Mouse (Mus musculus): ENCODE data around the gene Flrt2. TPM values are rescaled to one million over a fixed set of nuclear protein-coding genes. Genes with fewer than 3 reads are reported as not detected.

Gene Flrt2
- total RNA-seq, 2 experiments from 2014 or later, result 11.3 to 14.5 TPM

DNA sequence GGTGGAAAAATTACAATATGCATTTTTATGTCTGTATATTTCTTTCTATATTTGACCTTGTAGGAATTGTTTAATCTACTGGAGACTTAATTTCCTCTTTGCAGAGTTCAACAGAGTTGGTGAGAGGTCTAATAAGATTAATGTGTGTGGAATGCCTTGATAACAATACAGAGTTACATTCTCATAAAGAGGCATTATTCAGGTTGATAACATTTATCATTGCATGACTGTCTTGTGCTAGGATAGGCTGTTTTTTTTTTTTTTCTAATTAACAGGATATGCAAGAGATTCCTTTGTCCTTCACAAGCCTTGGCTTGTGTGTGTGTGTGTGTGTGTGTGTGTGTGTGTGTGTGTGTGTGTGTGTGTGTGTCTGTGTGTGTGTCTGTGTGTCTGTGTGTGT lies 9.6 kb downstream of the Flrt2 start:
- DNase-seq, result no peak
- intact Hi-C loops (cut with DNase I), result no loop called here

DNA sequence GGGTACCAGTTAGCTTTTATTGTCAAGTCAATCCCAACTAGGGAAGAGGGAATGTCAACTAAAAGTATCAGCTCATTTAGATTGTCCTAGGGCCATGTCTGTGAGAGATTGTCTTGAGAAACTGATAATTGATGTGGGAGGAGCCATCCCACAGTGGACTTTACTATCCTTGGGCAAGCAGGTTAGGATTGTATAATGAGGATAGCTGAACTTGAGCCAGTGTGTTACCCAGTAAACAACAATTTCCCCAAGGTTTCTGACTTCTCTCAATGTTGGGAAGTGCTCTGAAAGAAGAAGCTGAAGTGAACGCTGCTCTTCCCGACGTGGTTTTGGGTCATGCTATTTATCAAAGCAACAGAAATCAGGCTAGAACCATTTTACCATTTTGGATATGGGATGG lies 13.0 kb downstream of the Flrt2 start:
- intact Hi-C loops (cut with DNase I), result no loop called here
- DNase-seq, result no peak

DNA sequence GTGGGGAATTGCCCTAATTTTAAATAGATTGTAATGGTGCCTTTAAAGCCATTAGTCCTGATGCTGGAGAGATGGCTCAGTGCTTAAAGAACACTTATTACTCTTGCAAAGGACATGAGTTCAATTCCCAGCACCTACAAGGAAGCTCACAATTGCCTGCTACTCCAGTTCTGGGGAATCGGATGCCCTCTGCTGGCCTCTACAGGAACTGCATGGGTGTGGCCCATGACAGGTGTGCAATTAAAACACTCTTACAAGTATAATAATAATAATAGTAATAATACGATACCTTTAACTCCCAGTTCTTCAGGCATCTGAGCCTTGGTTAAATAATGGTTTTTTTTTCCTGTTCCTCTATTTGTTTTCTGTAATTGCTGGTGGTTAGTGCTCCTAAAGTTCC lies 31.2 kb downstream of the Flrt2 start:
- DNase-seq, result no peak
- intact Hi-C loops (cut with DNase I), result no loop called here

DNA sequence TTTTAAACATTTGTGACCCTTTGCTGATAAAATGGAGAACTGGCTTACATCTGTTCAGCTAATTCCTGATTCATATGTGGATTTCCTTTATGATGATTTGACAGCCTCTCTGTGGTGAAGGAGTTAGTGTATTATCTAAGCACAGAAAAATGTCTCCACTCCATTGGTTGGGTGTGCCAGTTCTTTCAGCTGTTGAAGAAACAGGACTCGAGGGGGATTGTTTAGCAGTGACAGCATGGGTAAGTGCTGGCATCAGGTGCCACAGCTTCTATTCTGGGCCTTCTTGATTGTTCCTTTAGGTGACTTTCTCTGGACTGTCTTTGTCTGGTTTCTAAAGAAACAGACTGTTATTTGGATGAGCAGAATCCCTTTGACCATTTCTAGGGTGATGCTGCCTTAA lies 42.0 kb downstream of the Flrt2 start:
- intact Hi-C loops (cut with DNase I), result no loop called here
- no peak for DNase-seq

DNA sequence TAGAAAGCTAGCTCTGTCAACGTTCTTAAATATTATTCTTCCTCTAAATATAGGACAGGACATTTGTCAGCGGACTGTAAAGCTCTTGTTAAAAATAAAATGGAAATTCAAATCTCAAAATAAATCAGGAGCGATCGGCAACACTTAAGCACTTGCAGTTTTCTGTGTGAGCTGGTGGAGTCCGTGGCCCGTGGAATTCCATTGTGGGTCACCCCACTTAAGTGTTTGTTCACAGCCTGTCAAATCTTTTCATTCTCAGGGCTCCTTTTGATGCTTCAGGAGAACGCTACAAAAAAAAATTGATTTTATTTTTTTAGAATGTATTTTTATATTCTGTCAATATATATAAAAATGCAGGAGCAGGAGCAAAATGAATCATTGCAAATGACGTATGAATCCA lies 45.5 kb downstream of the Flrt2 start:
- no peak for DNase-seq
- intact Hi-C loops (cut with DNase I), result no loop called here

DNA sequence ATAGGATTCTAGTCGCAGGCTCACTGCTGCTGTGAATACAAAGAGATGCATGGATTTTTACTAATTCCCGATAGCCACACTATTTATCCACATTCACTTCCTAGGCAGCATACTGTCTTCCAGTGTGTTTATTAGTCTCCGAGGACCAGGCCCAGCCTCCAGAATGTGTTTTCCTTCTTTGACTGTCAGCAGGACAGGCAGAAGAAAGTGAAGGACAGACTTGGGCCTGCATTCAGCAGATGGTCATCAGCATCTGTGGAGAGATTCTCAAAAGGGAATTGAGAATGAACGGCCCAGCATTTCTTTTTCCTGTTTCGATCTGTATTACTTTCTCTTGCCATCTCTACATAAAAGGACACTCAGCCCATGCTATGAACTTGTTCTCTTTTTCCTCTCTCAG lies 46.0 kb downstream of the Flrt2 start:
- DNase-seq, result peak in 1 of 2 experiments; percentile 7
- intact Hi-C loops (cut with DNase I), result no loop called here

DNA sequence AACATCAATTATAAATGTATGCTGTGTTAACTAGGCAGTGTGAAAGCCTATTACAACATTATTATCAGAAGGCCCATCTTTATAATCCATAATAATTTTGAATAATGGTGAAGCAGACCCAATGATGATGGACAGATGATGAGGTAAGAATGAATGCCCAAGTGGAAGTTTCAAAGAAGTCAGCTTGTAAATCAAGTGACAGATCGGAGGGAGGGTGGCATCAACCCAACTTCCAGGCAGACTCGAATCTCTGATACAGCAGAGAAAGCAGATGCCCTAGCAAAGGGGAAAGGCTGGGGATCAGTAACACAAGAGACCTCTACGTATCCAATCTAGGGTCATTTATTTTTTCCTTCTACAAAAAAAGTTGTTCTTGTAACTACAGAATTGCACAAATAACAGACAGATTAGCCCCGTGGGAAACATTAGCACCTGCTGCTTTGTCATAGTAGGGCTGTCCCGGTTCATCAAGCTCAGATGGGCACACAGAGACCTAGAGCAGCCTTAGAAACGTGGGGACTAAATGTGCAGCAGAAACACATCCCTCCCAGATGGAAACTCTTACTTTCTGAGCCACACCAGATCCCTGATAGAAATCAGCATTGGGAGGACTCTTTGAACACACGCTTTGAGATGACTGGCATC lies 46.6 kb downstream of the Flrt2 start:
- no peak for DNase-seq
- intact Hi-C loops (cut with DNase I), result no loop called here

DNA sequence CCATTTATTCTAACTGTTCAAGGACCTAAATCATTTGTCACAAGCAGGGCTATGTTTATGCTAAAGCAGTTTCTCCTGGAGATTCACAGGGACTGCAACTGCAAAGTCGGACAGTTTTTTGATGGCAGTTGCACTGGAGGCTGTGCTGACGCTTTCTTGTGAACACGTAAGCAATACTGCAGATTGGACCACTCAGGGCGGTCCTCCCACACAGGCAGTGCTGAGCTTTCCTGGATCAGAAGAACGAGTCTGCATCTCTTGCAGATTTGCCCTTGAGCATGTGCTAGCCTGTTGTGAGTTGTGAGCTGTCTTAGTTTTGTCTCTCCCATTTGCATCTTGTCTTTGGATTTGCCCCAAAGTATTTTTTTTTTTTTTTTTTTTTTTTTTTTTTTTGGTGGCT lies 47.7 kb downstream of the Flrt2 start:
- no peak for DNase-seq
- intact Hi-C loops (cut with DNase I), result no loop called here

DNA sequence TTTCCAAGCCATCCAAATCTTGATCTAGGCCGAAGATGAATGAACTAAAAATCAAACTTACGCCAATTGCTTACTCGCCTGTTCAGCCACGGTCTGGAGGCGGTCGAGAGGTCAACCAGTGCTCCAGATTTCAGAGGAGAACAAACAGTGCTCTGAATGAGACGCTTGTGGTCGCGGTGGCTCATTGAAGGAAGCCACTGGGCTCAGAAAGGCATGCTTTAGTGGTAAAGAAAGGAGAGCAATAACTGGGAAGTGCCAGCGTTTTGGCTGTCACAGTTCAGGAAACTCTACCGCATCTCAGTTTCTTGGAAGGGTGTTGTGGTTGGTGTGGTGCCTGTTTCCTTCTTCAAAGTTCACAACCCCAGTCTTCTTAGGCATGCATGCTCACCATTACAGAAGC lies 49.3 kb downstream of the Flrt2 start:
- no peak for DNase-seq
- intact Hi-C loops (cut with DNase I), result no loop called here

DNA sequence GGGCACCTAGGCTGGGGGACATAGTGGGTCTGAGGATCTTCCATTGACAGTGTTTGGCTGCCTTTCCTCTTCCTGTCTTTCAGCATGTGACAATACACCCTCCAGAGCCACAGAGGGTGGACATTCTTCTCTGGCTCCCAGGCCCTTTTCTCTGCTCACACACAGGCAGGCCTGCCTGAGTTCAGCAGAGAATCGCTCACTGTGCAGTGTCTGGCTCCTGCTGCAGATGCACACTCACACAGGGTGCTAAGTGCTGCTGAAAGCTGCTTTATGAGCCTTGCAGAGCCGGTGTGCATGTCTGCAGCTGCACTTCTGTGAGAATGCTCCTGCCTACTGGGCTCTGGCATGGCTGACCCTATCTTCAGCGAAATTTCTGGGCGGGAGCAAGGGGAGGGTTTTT lies 52.3 kb downstream of the Flrt2 start:
- intact Hi-C loops (cut with DNase I), result no loop called here
- no peak for DNase-seq

DNA sequence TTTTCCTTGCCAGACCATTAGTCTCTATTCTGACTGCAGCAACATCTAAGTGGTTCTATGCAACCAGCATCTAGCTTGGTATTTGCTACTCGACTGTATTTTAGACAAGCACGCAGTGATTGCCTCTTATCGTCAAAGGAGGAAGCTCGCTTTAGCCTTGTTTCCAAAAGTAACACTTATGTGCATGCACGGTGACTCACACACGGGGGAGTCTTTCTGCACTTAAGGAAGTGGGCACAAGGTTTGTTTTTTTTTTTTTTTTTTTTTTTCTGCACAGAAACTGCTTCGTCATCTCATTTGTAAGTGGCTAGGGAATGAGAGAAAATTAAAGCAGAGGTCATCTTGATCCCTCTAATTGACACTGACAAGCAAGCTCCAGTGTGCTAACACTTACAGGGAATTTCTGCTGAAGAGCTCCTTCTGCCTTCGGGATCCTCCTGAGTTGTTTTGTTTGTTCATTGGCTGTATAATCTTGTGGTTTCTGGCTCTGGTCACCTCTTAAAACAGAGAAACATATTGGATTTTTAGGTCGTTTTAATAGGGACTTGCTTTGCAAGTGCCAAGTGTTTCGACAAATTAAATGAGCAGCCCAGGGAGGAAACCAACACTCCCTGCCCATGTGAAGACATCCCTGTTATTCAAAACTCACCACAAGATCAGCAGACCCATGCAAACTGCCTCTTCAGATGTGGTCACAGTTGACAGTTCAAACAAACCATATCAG lies 55.0 kb downstream of the Flrt2 start:
- intact Hi-C loops (cut with DNase I), result no loop called here
- DNase-seq, result peak; percentile 4 to 17

DNA sequence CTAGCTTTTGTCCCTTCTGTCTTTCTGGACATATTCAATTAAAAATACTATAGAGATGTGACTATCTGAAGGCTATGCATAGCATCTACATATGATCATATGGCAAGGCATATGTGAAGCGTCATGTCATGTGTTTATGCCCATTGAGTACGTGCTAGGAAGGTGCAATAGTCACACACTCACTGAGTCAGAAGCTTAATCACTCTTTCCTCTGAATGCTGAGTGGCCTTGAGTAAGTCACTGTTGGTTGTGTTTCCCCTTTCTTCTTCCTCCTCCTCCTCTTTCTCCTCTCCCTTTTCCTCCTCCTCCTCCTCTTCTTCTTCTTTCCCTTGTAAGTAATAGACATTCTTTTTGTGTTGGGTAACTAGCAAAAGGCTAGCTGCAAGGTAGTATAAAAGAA lies 56.7 kb downstream of the Flrt2 start:
- no peak for DNase-seq
- intact Hi-C loops (cut with DNase I), result no loop called here

DNA sequence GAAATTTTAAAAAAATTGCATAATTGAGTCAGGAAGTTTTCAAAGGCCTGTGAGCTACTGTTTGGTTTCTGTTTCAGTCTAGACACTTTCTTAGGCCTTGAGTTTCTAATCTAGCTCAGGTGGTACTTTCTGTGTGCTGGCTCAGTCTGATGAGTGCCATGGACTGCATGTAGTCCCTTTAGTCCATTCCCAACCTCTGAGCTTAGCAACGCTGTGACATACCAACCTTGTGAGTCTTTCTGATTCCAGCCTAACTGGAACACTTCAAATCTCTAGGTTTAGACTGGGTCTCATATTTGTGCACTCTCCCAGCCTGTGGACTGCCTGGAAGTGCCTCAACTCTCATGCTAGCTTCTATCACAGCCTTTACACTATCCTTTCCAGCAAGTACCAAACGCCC lies 57.2 kb downstream of the Flrt2 start:
- DNase-seq, result no peak
- intact Hi-C loops (cut with DNase I), result no loop called here

DNA sequence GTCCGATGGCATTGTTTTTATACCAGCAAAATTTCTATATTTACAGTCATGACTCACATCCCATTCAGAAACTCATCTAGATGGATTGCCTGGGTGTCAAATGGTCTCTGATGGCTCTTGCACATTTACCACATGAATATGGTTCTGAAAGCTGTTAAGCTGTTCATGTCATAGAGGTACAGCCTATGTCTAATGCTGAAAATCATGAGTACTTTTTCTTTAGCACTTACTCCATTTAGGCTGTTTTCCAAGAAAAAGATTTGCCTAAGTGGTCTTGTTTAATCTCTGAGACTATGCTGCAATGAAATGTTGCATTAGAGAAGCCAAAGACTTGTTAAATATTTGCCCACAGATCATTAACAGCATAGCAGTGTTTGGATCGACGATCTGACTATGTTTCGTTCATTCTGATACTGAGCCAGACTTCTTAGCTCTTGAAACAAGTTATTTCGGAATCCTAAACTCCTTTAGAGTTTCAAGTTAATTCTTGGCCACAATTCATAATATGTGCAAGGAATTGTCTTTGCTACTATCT lies 67.3 kb downstream of the Flrt2 start:
- no peak for DNase-seq
- intact Hi-C loops (cut with DNase I), result no loop called here

DNA sequence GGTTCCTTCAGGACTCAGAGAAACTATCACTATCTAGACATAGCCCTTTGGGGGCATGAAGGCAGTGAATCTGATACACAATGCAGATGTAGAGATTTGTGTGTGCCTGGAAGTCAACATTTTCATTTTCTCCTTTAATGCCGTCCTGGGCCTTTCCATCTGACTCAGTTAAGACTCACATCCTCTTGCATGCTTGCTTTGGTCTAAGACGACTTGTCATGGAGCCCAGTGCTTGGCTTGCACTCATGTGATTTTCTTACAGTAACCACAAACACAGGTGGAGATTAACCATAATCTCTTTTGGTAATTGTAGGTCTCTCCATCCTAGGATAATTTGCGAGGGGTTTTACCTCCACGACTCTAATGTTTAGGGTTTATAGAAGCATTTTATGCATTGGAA lies 73.2 kb downstream of the Flrt2 start:
- intact Hi-C loops (cut with DNase I), result no loop called here
- no peak for DNase-seq

DNA sequence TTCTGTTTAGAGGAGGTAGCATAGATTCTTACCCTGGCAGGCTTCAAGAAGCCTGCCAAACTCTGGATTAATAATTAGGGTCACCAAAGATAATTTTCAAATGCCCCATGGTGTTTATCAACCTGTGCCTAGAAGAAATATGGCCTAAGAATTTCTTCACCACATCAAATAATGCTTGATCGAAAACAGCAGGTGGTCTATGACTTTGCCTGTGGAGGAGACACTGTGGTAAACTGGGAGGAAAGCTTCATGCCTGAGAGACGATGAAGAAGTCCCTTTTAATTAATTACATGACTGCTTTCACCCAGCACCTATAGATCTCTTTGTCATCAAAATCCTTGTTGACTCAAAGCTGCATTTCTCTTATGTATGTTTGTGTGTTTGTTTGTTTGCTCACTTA lies 77.0 kb downstream of the Flrt2 start:
- intact Hi-C loops (cut with DNase I), result no loop called here

DNA sequence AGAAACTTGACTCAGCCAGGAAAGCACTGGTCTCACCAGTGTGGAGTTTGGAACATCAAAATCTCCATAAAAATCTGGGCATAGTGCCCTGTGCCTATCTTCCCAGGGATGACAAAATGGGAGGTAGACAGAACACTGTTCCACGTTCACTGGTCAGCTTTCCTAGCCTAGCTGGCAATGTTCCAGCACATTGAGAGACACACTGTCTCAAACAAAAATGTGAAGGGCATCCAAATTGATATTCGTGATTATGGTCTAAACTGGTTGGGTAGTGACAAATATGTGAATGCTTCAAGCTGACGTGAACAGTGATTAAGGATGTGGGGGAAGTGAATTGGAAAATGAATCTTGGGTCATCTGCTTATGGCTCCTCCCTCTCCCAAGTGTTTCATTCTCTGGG lies 78.2 kb downstream of the Flrt2 start:
- intact Hi-C loops (cut with DNase I), result no loop called here

More for the DNA sequence above, 77.0 kb downstream of the Flrt2 start:
- no peak for DNase-seq

DNA sequence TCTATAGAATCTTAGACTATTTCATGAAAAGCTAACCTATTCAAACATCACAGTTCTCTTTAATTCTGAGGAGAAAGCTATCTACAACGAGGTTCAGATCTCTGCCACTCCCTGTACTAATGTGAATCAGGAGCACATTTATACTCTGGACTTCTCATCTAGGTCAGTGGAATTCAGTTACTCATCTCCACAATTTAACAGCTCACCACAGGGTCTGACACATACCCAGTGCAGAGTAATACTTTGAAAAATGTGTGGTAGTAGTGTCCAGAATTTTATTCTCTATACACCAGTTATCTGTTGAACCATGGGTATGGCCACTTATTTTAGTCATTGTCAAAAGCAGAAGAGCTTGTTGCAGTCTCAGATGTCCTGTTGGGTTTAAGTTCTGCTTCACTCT lies 98.1 kb downstream of the Flrt2 start:
- intact Hi-C loops (cut with DNase I), result no loop called here
- DNase-seq, result no peak

More for the DNA sequence above, 78.2 kb downstream of the Flrt2 start:
- no peak for DNase-seq

DNA sequence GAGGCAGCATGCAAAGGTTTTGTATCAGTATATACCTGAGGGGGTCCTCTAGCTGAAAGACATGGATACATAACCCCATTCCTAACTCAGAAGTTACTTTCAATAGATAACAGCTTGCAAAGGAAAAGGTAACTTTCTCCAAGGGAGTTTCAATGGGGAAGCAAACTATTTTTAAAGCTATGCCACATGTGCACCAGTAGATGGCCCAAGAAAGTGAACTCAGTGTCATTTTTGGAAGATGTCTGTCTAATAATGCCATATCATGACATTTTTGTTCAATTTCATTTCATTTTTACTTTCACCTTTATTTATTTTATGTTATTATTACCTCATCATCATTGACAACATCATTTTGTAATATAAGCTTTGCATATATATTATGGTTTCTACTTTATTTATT lies 124.6 kb downstream of the Flrt2 start:
- intact Hi-C loops (cut with DNase I), result no loop called here
- DNase-seq, result no peak

All from heart, postnatal 14 days (tissue).